ENCODE assay signal across 8 mouse cellular contexts in the genomic region with DNA sequence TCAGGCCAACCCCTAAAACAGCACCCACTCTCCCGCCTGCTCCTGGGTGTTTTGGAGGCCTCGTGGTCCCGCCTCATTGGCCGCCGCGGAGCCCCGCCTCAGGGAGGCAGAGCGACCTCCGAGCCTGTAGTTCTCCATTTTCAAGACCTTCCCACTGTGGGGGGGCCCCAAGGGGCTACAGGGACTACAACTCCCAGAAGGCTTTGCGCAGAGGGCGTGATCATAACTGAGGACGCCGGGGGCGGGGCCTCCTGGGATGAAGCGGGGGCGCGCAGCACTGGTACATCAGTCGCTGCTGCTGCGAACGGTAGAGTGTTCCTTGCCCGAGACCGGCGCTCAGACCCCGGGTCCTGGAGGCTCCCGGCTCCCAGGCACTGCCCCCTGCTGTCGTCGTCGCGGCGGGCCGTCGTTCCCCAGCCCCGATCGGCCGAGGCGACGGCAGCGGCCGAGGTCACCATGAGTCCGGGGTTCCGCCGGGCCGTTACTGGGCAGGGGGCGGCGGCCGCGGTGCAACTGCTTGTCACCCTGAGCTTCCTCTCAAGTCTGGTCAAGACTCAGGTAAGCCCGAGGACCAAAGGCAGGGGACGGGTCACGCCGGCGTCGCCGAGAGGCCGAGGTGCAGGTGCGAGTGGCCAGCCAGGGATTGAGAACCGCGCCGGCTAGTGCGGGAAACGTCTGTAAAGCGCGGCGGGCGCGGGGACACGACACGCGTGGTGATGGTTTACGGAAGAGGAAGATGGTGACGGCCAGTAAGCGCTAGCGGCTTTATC. TPM values are rescaled to one million over a fixed set of nuclear protein-coding genes. Genes with fewer than 3 reads are reported as not detected.
DNase-seq lines count a peak whose midpoint lies in the region; ATAC-seq and TF ChIP-seq lines count a peak whose summit lies in the region.

A gene (plus strand): TSS at position 254 of the 770 bp plus-strand sequence.

- under 1% methylated on average over 67 of the region's 73 CpGs for WGBS in forebrain, embryonic 12.5 days
- WGBS in large intestine, adult 2 months: under 1% methylated on average over 68 of the region's 73 CpGs
- 2% methylated on average over 59 of the region's 73 CpGs for WGBS in liver, postnatal 0 days (ENCODE audit: insufficient replicate concordance)
- 0% methylated on average over 67 of the region's 73 CpGs for WGBS in neural tube, embryonic 14.5 days

- no peak within 1 kb of the TSS for H3K27ac ChIP-seq in forebrain, embryonic 12.5 days
- H3K27ac ChIP-seq in liver, postnatal 0 days (ENCODE audit: low read depth): peak within 1 kb of the TSS; percentile 53
- H3K27ac ChIP-seq in neural tube, embryonic 14.5 days (ENCODE audit: low read depth, low read length): peak within 1 kb of the TSS; percentile 55

- H3K4me3 ChIP-seq in E14TG2a.4 (replicated peaks; ENCODE audit: low read length): peak within 1 kb of the TSS; percentile 94
- peak within 1 kb of the TSS; percentile 75 for H3K4me3 ChIP-seq in forebrain, embryonic 12.5 days (replicated peaks)
- H3K4me3 ChIP-seq in liver, postnatal 0 days (ENCODE audit: low read depth, low read length): peak within 1 kb of the TSS; percentile 75
- H3K4me3 ChIP-seq in neural tube, embryonic 14.5 days (ENCODE audit: low read depth, low read length): peak within 1 kb of the TSS; percentile 78

- no peaks in the 10 kb centered on the region for H3K36me3 ChIP-seq in E14TG2a.4 (ENCODE audit: insufficient read depth, low read length)
- H3K36me3 ChIP-seq in forebrain, embryonic 12.5 days (replicated peaks): no peaks in the 10 kb centered on the region
- no peaks in the 10 kb centered on the region for H3K36me3 ChIP-seq in liver, postnatal 0 days (replicated peaks; ENCODE audit: insufficient read depth, low read length)
- no peaks in the 10 kb centered on the region for H3K36me3 ChIP-seq in neural tube, embryonic 14.5 days (ENCODE audit: control insufficient read depth, insufficient read depth, low read length)

- no peak for TF ChIP-seq EP300 in liver, postnatal 0 days (IDR thresholded peaks at IDR 0.05; ENCODE audit: low read depth)

- intact Hi-C loops in heart, postnatal 10 days (cut with DNase I): loop anchor here (10.0 kb wide), 1 partner anchor 311 kb away; a partner anchor contains a TSS

- no peaks in the 10 kb centered on the region for H3K9me3 ChIP-seq in E14TG2a.4 (ENCODE audit: low read length)
- H3K9me3 ChIP-seq in forebrain, embryonic 12.5 days: no peaks in the 10 kb centered on the region
- H3K9me3 ChIP-seq in liver, postnatal 0 days (ENCODE audit: low read length): no peaks in the 10 kb centered on the region
- no peaks in the 10 kb centered on the region for H3K9me3 ChIP-seq in neural tube, embryonic 14.5 days (ENCODE audit: control insufficient read depth, low read length)

- H3K4me2 ChIP-seq in forebrain, embryonic 12.5 days: peak within 1 kb of the TSS; percentile 84
- H3K4me2 ChIP-seq in liver, postnatal 0 days (ENCODE audit: low read depth, low read length): peak within 1 kb of the TSS; percentile 86
- peak within 1 kb of the TSS; percentile 68 for H3K4me2 ChIP-seq in neural tube, embryonic 14.5 days (ENCODE audit: low read depth, low read length)

- peaks cover 8% of the 10 kb centered on the region for H3K27me3 ChIP-seq in E14TG2a.4 (ENCODE audit: insufficient read depth, low read length)
- H3K27me3 ChIP-seq in forebrain, embryonic 12.5 days: peaks cover 22% of the 10 kb centered on the region
- no peaks in the 10 kb centered on the region for H3K27me3 ChIP-seq in liver, postnatal 0 days (ENCODE audit: insufficient read depth, low read length)
- H3K27me3 ChIP-seq in neural tube, embryonic 14.5 days (ENCODE audit: control insufficient read depth, insufficient read depth, low read length): no peaks in the 10 kb centered on the region

- peak; percentile 99 for ATAC-seq in forebrain, embryonic 12.5 days (ENCODE audit: low FRiP score)
- peak; percentile 98 for ATAC-seq in liver, postnatal 0 days
- peak; percentile 98 for ATAC-seq in neural tube, embryonic 14.5 days (ENCODE audit: low read depth)

- peak within 1 kb of the TSS; percentile 67 for H3K9ac ChIP-seq in forebrain, embryonic 12.5 days
- H3K9ac ChIP-seq in liver, postnatal 0 days (replicated peaks): peak within 1 kb of the TSS; percentile 65
- H3K9ac ChIP-seq in neural tube, embryonic 14.5 days (replicated peaks; ENCODE audit: low read depth, low read length): peak within 1 kb of the TSS; percentile 75

- DNase-seq in c-Kit-positive CD71-positive TER-119-positive erythroid progenitor cells, embryonic 14.5 days (ENCODE audit: low spot score): peak; percentile 83
- peak; percentile 98 for DNase-seq in heart, postnatal 10 days
- DNase-seq in large intestine, adult 2 months (ENCODE audit: low read depth, low spot score): peak; percentile 83
- peak; percentile 95 for DNase-seq in liver, postnatal 0 days
- DNase-seq in testis, postnatal 10 days (ENCODE audit: low spot score): peak; percentile 99

- no peak for TF ChIP-seq CTCF in E14TG2a.4 (conservative IDR thresholded peaks at IDR 0.05; ENCODE audit: low read length)
- TF ChIP-seq CTCF in liver, postnatal 0 days (IDR thresholded peaks at IDR 0.05; ENCODE audit: low read depth): peak; percentile 29; the same call in 1 of the 2 replicates

- peaks cover 13% of the 10 kb centered on the region for H3K4me1 ChIP-seq in E14TG2a.4 (replicated peaks; ENCODE audit: low read depth, low read length)
- peaks cover 13% of the 10 kb centered on the region for H3K4me1 ChIP-seq in forebrain, embryonic 12.5 days
- peaks cover 6% of the 10 kb centered on the region; the same call in 1 of the 2 replicates for H3K4me1 ChIP-seq in liver, postnatal 0 days (ENCODE audit: insufficient read depth)
- no peaks in the 10 kb centered on the region for H3K4me1 ChIP-seq in neural tube, embryonic 14.5 days (ENCODE audit: control insufficient read depth, insufficient read depth, low read length)

RNA-seq across cellular contexts. Expression of the gene that starts here (rescaled TPM):
- polyA plus RNA-seq in forebrain, embryonic 12.5 days (2016; fragmentation: Nextera tagmentation; extraction: Ambion mirVana): 11.9 and 12.4 TPM in 2 replicates
- 1 to 10 TPM; 1.6 to 1.8 TPM for total RNA-seq in heart, postnatal 10 days (2021)
- polyA plus RNA-seq in large intestine, adult 2 months (2012; rRNA removed): 2.3 and 2.5 TPM in 2 replicates
- polyA plus RNA-seq in liver, postnatal 0 days (2015; fragmentation: Nextera tagmentation; extraction: Ambion mirVana): 5.6 and 6.8 TPM in 2 replicates
- 20.5 and 21.9 TPM in 2 replicates for polyA plus RNA-seq in neural tube, embryonic 14.5 days (2014; fragmentation: Nextera tagmentation; extraction: Ambion mirVana)
